Mouse (Mus musculus) hindbrain, postnatal 0 days (tissue): Measurements from ENCODE around the gene Plac1. TPM values are rescaled to one million over a fixed set of nuclear protein-coding genes. Genes with fewer than 3 reads are reported as not detected.

Experiments
- ATAC-seq: fragments of 200-750 bp; cut with Nextera tagmentation; 2 replicates; pipeline ENCODE4 v1.8.0; 2017; ENCODE audit warnings: mild to moderate bottlenecking, moderate TSS enrichment, moderate library complexity
- DNase-seq: peaks from one replicate; pipeline ENCODE4 v3.0.0-alpha.2; 2015; ENCODE audit warnings: low spot score
- H3K27ac ChIP-seq: fragments of 300-500 bp; sonication (generic); 2 replicates; pipeline ENCODE4 v1.5.1; 2014; ENCODE audit warnings: mild to moderate bottlenecking
- H3K27me3 ChIP-seq: fragments of 300-500 bp; sonication (generic); 2 replicates; pipeline ENCODE4 v1.6.1; 2014; ENCODE audit warnings: low read length, mixed read lengths; ENCODE audit not compliant: insufficient read depth
- H3K36me3 ChIP-seq: fragments of 300-500 bp; sonication (generic); 2 replicates; pipeline ENCODE4 v1.6.1; 2014; ENCODE audit warnings: low read length, mixed read lengths; ENCODE audit not compliant: insufficient read depth
- H3K4me1 ChIP-seq: fragments of 300-500 bp; sonication (generic); 2 replicates; pipeline ENCODE4 v1.6.1; 2014; ENCODE audit warnings: antibody characterized with exemption, low read length, mixed read lengths; ENCODE audit not compliant: insufficient read depth
- H3K4me2 ChIP-seq: fragments of 300-500 bp; sonication (generic); 2 replicates; pipeline ENCODE4 v1.6.1; 2014; ENCODE audit warnings: low read depth, mild to moderate bottlenecking, low read length, moderate library complexity, mixed read lengths
- H3K4me3 ChIP-seq: fragments of 300-500 bp; sonication (generic); 2 replicates; pipeline ENCODE4 v1.5.1; 2014; ENCODE audit warnings: low read length
- H3K9ac ChIP-seq: fragments of 300-500 bp; sonication (generic); replicated peaks from 2 replicates; pipeline ENCODE4 v1.6.1; 2014; ENCODE audit warnings: mild to moderate bottlenecking, low read length, moderate library complexity, mixed read lengths
- H3K9me3 ChIP-seq: fragments of 300-500 bp; sonication (generic); 2 replicates; pipeline ENCODE4 v1.6.1; 2016; ENCODE audit warnings: low read length, mixed read lengths
- CTCF ChIP-seq: IDR thresholded peaks from 2 replicates; pipeline ENCODE4 v1.5.1; 2016; ENCODE audit warnings: antibody characterized with exemption, control low read depth, low read depth
- WGBS: fragments of 180-500 bp; shearing (Covaris S2); extraction: QIAGEN DNeasy Blood & Tissue Kit; methylation state at CpG from one replicate; pipeline ENCODE4 v1.1.7; 2014; 5-methylcytosine and 5-hydroxymethylcytosine counted together
- polyA plus RNA-seq: library from polyadenylated mRNA; unstranded; fragments of >200 nt; fragmentation: Nextera tagmentation; extraction: Ambion mirVana; gene quantifications from 2 replicates; pipeline ENCODE4 v1.2.1, GENCODE M21; 2015
- total RNA-seq: library from RNA; depleted of rRNA; stranded (reverse); fragments of >200 nt; gene quantifications from 2 replicates; pipeline ENCODE4 v1.2.3, GENCODE M21; 2014

Plac1 gene
- total and polyA plus RNA-seq, 2 experiments from 2014 or later = not detected

DNA sequence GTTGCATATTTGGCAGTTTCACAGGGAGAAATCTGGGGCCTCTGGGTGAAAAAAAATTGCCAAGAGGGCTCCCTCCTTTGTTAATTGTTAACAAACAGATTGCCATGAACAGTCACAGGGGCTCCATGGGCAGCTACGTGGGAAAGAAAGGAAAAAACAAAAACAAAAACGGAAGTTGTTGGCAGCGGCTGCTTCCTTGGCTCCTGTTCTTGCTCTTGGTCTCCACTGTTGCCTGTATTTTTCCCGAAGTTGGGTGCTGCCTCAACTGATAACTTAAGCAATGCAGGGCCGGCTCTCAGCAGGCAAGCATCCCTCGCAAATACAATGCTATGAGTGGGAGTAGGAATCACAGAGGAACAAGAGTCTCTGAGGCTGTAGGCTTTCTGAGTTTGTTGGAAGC is 121.3 kb downstream of the Plac1 start:
- 54% methylated on average over 6 of the region's 6 CpGs for WGBS
- no peaks in the 10 kb centered on the region for H3K9me3 ChIP-seq
- ATAC-seq (no peak), DNase-seq (no peak)
- H3K4me1 ChIP-seq = no peaks in the 10 kb centered on the region
- H3K27ac ChIP-seq = no peak overlapping the region
- H3K36me3 ChIP-seq = no peaks in the 10 kb centered on the region
- no peak for TF ChIP-seq CTCF
- no peak overlapping the region for H3K9ac ChIP-seq
- no peaks in the 10 kb centered on the region for H3K27me3 ChIP-seq
- no peak overlapping the region for H3K4me2 ChIP-seq
- no peak overlapping the region for H3K4me3 ChIP-seq

DNA sequence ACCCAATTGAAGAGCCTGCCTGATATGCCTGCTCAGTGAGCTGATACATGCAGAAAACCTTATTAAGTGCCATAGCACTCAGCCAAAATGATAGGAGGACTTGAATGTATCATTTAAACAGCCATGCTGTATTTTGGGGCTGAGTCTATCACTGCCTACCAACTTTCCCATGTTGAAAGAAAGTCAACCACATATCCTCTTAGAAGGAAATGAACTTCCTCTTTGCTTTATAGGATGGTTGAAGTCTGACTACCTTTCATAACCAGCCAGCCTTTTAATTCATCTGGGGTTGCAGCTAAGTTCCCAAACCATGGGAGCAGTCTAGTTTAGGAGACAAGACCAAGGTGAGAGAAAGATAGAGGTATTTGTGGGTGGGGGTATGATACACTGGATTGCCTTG is 121.9 kb downstream of the Plac1 start:
- ATAC-seq (no peak), DNase-seq (no peak)
- Histone ChIP-seq H3K27ac (no peak overlapping the region), H3K27me3 (no peaks in the 10 kb centered on the region), H3K9ac (no peak overlapping the region), H3K4me2 (no peak overlapping the region), H3K4me1 (no peaks in the 10 kb centered on the region), H3K4me3 (no peak overlapping the region), H3K9me3 (no peaks in the 10 kb centered on the region), H3K36me3 (no peaks in the 10 kb centered on the region)
- TF ChIP-seq CTCF = no peak

DNA sequence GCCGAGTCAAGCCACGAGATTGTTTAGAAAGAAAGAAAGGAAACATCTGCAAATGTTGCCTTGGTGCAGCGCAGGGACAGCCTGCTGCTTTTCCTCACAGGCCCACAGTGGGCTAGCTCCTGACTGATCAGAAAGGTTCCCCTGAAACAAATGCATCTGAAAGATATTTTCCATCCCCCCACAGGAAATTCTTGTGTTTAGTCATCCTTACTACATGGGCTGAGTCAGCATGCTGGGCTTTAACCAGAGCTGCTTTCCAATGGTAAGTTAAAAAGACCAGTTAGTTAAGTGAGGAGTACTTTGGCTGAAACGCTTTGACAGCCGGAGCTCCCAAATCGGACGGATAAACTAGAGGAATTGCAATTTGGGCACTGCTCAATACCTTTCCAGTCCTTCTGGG is 124.9 kb downstream of the Plac1 start:
- no peak for DNase-seq
- no peak overlapping the region for H3K9ac ChIP-seq
- no peak overlapping the region for H3K27ac ChIP-seq
- H3K9me3 ChIP-seq = no peaks in the 10 kb centered on the region
- H3K4me1 ChIP-seq = no peaks in the 10 kb centered on the region
- no peaks in the 10 kb centered on the region for H3K36me3 ChIP-seq
- H3K4me2 ChIP-seq = no peak overlapping the region
- H3K4me3 ChIP-seq = no peak overlapping the region
- no peak for ATAC-seq
- WGBS = 86% methylated on average over 7 of the region's 7 CpGs
- TF ChIP-seq CTCF = no peak
- H3K27me3 ChIP-seq = no peaks in the 10 kb centered on the region

DNA sequence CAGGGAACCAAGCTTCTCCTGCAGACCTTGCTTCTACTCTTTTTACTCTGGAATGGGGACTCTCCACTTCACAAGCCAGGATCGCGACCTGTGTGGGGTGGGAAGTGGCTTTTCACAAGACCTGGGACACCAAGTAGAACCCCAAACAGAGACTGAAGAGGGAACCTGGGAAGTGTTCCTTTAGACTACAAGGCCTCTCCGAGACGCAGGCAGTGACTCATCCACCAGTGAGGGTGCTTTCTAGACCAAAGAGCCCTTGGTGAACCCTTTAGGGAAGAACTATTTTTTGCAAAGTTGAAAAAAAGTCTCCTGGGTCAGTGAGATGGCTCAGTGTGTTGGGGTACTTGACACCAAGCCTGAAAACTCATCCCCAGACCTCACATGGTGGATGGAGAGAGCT is 129.8 kb downstream of the Plac1 start:
- Histone ChIP-seq H3K4me1 (no peaks in the 10 kb centered on the region), H3K27ac (no peak overlapping the region), H3K4me2 (no peak overlapping the region), H3K9ac (no peak overlapping the region), H3K9me3 (no peaks in the 10 kb centered on the region), H3K36me3 (no peaks in the 10 kb centered on the region), H3K4me3 (no peak overlapping the region), H3K27me3 (no peaks in the 10 kb centered on the region)
- DNase-seq = no peak
- ATAC-seq = no peak
- WGBS = 89% methylated on average over 4 of the region's 4 CpGs
- TF ChIP-seq CTCF = no peak

DNA sequence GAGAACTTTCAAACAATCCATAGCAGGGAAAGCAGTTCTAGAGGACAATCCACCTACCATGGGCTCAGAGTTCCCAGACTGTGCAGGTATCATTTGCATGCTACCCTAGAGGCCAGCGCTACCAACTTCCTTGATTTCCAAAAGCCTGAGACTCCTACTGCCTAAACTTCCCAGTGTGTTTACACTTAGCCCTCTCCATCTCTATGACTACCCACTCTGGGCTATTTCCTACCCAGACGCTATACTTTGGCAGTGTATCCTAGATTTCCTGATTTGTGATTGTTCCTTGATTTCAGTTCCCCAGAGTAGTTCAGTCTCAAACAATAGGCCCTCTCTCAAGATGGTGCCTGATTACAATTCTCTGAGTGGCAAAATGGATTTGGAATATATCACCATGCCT is 132.8 kb downstream of the Plac1 start:
- Histone ChIP-seq H3K4me3 (no peak overlapping the region), H3K9ac (no peak overlapping the region), H3K27ac (no peak overlapping the region), H3K27me3 (no peaks in the 10 kb centered on the region), H3K36me3 (no peaks in the 10 kb centered on the region), H3K4me2 (no peak overlapping the region), H3K9me3 (no peaks in the 10 kb centered on the region), H3K4me1 (no peaks in the 10 kb centered on the region)
- WGBS = 70% methylated on average over 2 of the region's 2 CpGs
- DNase-seq = no peak
- no peak for ATAC-seq
- no peak for TF ChIP-seq CTCF

DNA sequence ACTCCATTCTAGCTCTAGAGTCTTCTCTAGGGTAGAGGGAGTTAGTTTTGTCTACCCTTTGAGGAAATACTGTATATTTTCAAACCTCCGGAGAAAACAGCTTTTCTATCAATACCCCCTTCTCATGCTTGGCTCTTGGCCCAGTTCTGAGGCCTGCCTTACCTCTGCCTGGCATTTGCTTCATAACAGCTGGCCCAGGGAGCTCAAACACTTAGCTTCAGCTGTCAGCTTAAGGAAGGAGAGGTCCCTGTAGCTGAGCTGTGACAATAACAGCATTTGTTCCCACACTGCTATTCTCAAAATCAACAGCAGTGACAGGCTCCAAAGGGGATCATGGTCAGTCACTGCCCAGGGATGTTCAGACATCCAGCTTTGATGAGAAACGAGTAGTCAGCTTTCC is 138.7 kb downstream of the Plac1 start:
- Histone ChIP-seq H3K27ac (no peak overlapping the region), H3K9me3 (no peaks in the 10 kb centered on the region), H3K4me1 (no peaks in the 10 kb centered on the region), H3K36me3 (no peaks in the 10 kb centered on the region), H3K4me3 (no peak overlapping the region), H3K4me2 (no peak overlapping the region), H3K27me3 (no peaks in the 10 kb centered on the region), H3K9ac (no peak overlapping the region)
- 52% methylated on average over 2 of the region's 2 CpGs for WGBS
- TF ChIP-seq CTCF = no peak
- DNase-seq (peak; percentile 8), ATAC-seq (no peak)

DNA sequence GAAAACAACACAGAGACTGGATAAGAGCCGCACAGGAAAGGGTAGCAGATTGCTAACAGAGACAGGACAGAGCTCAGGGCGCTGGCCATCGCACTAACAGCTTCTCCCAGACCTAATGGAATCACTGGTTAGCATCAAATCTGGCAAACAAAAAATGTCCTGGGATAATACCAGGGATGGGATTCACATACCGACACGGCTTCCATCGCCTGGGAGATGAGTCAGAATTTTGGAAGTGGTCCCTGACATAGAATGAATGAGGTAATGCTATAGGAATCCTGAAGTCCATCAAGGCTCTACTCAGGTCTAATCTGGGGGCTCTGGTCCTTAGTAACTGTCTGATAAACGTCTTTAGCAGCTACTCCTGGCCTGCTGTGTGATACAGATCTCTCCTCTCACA is 140.0 kb downstream of the Plac1 start:
- Histone ChIP-seq H3K9ac (no peak overlapping the region), H3K27me3 (no peaks in the 10 kb centered on the region), H3K4me1 (no peaks in the 10 kb centered on the region), H3K27ac (no peak overlapping the region), H3K4me3 (no peak overlapping the region), H3K36me3 (no peaks in the 10 kb centered on the region), H3K4me2 (no peak overlapping the region), H3K9me3 (no peaks in the 10 kb centered on the region)
- no peak for TF ChIP-seq CTCF
- ATAC-seq (no peak), DNase-seq (no peak)
- 59% methylated on average over 7 of the region's 7 CpGs for WGBS
